Mouse (Mus musculus) kidney, postnatal 0 days (tissue): Measurements from ENCODE around the gene Acer3. TPM values are rescaled to one million over a fixed set of nuclear protein-coding genes. Genes with fewer than 3 reads are reported as not detected.

Source experiments
- ATAC-seq: fragments of 200-750 bp; cut with Nextera tagmentation; replicated peaks from 2 replicates; pipeline ENCODE4 v1.8.0; 2017; ENCODE audit warnings: low read depth, moderate number of reproducible peaks, moderate TSS enrichment, moderate library complexity; ENCODE audit not compliant: low FRiP score
- DNase-seq: peaks from one replicate; pipeline ENCODE4 v3.0.0-alpha.2; 2016; ENCODE audit warnings: low spot score
- H3K27ac ChIP-seq: fragments of 300-500 bp; sonication (generic); 2 replicates; pipeline ENCODE4 v1.5.1; 2014; ENCODE audit warnings: mild to moderate bottlenecking
- H3K27me3 ChIP-seq: fragments of 300-500 bp; sonication (generic); 2 replicates; pipeline ENCODE4 v1.6.1; 2014; ENCODE audit warnings: low read length, mixed read lengths; ENCODE audit not compliant: insufficient read depth
- H3K36me3 ChIP-seq: fragments of 300-500 bp; sonication (generic); 2 replicates; pipeline ENCODE4 v1.6.1; 2014; ENCODE audit warnings: low read length, mixed read lengths; ENCODE audit not compliant: insufficient read depth
- H3K4me1 ChIP-seq: fragments of 300-500 bp; sonication (generic); replicated peaks from 2 replicates; pipeline ENCODE4 v1.6.1; 2014; ENCODE audit warnings: antibody characterized with exemption, low read length, mixed read lengths; ENCODE audit not compliant: insufficient read depth
- H3K4me2 ChIP-seq: fragments of 300-500 bp; sonication (generic); 2 replicates; pipeline ENCODE4 v1.6.1; 2014; ENCODE audit warnings: mild to moderate bottlenecking, low read length, moderate library complexity, mixed read lengths
- H3K4me3 ChIP-seq: fragments of 300-500 bp; sonication (generic); replicated peaks from 2 replicates; pipeline ENCODE4 v1.5.1; 2014; ENCODE audit warnings: low read depth, low read length
- H3K9ac ChIP-seq: fragments of 300-500 bp; sonication (generic); 2 replicates; pipeline ENCODE4 v1.6.1; 2014; ENCODE audit warnings: low read depth, low read length
- H3K9me3 ChIP-seq: fragments of 300-500 bp; sonication (generic); replicated peaks from 2 replicates; pipeline ENCODE4 v1.6.1; 2016; ENCODE audit warnings: low read length, inconsistent platforms, mixed read lengths
- CTCF ChIP-seq: IDR thresholded peaks from 2 replicates; pipeline ENCODE4 v1.5.1; 2016; ENCODE audit warnings: antibody characterized with exemption, low read depth, mild to moderate bottlenecking, moderate library complexity
- WGBS: fragments of 180-500 bp; shearing (Covaris S2); extraction: QIAGEN DNeasy Blood & Tissue Kit; methylation state at CpG from one replicate; pipeline ENCODE4 v1.1.7; 2014; 5-methylcytosine and 5-hydroxymethylcytosine counted together
- polyA plus RNA-seq: library from polyadenylated mRNA; unstranded; fragments of >200 nt; fragmentation: Nextera tagmentation; extraction: Ambion mirVana; gene quantifications from 2 replicates; pipeline ENCODE4 v1.2.1, GENCODE M21; 2015

Gene Acer3
- polyA plus RNA-seq, 1 experiment from 2014 or later = 22.1 TPM

DNA sequence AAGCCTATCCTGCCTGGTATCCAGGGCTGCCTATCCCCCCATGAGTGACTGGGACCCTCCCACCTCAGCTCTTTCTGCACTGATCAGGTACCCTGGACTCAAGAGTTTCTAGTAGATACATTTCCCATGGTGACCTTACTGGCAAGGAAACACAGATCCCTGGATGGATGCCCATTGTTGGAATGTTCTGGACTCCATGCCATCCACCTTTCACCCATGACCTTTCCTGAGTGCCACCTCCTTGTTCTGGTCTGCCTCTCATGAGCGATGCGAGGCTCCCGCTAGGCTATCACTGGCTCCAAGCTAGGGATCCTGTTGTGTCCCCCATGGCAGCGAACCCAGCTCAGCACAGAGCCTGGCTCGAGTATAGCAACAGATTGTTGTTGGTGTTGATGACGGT lies 28.8 kb upstream of the Acer3 start:
- H3K9ac ChIP-seq = no peak overlapping the region
- 88% methylated on average over 6 of the region's 6 CpGs for WGBS
- H3K4me2 ChIP-seq = no peak overlapping the region
- no peaks in the 10 kb centered on the region for H3K9me3 ChIP-seq
- ATAC-seq = no peak
- no peak overlapping the region for H3K4me3 ChIP-seq
- DNase-seq = no peak
- no peak for TF ChIP-seq CTCF
- no peaks in the 10 kb centered on the region for H3K27me3 ChIP-seq
- 0 out of 2 replicates have a peak, but pooled peaks cover 8% of the 10 kb centered on the region for H3K36me3 ChIP-seq
- peaks cover 7% of the 10 kb centered on the region; the same call in 1 of the 2 replicates for H3K4me1 ChIP-seq
- H3K27ac ChIP-seq = no peak overlapping the region

DNA sequence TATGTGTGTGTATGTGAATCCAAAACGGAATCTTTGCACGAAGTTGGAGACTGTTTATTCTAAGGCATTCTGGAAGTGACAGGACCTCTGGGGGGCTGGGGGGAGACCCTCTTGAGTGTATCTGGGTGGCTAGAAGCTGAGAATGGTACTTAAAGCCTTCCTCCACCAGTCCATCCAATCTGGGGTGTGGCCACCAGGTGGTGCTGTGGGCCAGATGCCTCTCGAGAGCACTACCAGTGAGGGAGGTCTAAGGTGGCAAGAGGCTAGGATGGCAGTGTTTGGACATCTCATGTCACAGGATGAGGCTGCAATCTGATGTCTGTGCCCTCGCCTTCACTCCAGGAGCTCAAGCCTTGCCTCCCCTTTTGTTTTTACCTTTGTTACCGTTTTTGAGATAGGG lies 28.1 kb upstream of the Acer3 start:
- Histone ChIP-seq H3K36me3 (0 out of 2 replicates have a peak, but pooled peaks cover 8% of the 10 kb centered on the region), H3K27me3 (no peaks in the 10 kb centered on the region), H3K4me1 (no peaks in the 10 kb centered on the region), H3K4me2 (no peak overlapping the region), H3K9ac (no peak overlapping the region), H3K9me3 (no peaks in the 10 kb centered on the region), H3K27ac (no peak overlapping the region), H3K4me3 (no peak overlapping the region)
- peak; percentile 98 for TF ChIP-seq CTCF
- 21% methylated on average over 5 of the region's 5 CpGs for WGBS
- ATAC-seq (peak; percentile 52; the same call in 1 of the 2 replicates), DNase-seq (peak; percentile 84)

DNA sequence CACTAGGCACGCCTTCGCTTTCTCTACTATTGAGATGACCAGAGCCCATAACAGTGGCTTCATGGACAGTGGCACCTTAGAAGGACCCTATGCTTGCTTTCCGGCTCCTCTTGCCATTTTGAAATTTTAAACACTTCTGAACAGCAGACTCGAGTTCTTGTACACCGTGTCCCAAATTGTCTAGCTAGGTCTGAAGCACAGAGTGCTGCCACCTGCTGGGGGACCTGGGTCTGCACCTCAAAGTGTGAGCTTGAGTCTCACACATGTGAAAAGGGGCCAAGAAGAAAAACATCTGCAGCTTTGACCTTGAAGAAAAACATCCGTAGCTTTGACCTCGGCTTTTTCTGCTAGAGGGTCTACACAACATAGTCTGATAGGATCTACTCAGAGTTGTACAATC lies 27.0 kb upstream of the Acer3 start:
- Histone ChIP-seq H3K27me3 (no peaks in the 10 kb centered on the region), H3K4me1 (no peaks in the 10 kb centered on the region), H3K4me2 (no peak overlapping the region), H3K4me3 (no peak overlapping the region), H3K27ac (no peak overlapping the region), H3K36me3 (0 out of 2 replicates have a peak, but pooled peaks cover 8% of the 10 kb centered on the region), H3K9me3 (no peaks in the 10 kb centered on the region), H3K9ac (no peak overlapping the region)
- WGBS = 49% methylated on average over 7 of the region's 7 CpGs
- TF ChIP-seq CTCF = peak; percentile 84
- no peak for ATAC-seq
- peak; percentile 81 for DNase-seq

DNA sequence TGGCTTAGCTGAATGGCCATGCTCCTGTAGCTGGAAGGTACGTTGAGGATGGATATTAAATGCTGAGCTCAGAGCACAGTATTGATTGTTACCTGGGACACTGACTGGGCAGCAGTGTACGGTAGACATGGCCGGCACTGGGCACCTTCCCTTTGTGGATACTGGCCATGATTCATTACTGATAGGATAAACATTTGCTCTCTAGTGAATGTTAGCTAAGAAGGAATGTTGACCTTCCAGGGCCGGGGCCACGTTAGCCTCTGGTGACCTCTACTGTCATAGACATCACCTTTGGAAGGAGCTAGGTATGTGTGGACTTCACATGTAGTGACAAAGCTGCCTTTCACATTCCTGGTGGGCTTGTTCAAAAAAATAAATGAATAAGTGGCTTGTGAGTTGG lies 26.5 kb upstream of the Acer3 start:
- TF ChIP-seq CTCF = no peak
- Histone ChIP-seq H3K27ac (no peak overlapping the region), H3K4me2 (no peak overlapping the region), H3K4me3 (no peak overlapping the region), H3K4me1 (no peaks in the 10 kb centered on the region), H3K27me3 (no peaks in the 10 kb centered on the region), H3K9me3 (no peaks in the 10 kb centered on the region), H3K9ac (no peak overlapping the region), H3K36me3 (0 out of 2 replicates have a peak, but pooled peaks cover 8% of the 10 kb centered on the region)
- WGBS = 71% methylated on average over 5 of the region's 5 CpGs
- DNase-seq = no peak
- ATAC-seq = no peak

DNA sequence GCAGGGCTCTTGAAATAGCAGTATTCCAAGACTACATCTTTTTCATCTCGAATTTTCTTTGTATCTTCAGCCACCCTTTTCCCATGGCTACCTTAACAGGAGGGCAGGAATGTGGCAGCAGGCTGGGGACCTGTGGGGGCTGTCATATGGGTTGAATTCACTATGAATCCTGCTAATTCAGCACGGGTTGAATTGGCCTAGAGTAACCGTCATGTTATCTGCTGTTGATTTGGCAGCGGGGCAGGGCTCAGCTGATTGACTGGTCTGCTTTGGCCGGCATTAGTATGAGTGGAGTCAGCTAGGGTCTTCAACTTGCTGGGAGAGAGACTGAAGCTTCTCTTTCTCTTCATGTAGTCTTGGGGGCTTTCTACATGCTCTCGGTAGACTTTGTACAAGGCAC lies 24.0 kb upstream of the Acer3 start:
- no peak overlapping the region for H3K27ac ChIP-seq
- no peak for ATAC-seq
- H3K4me2 ChIP-seq = no peak overlapping the region
- WGBS = 63% methylated on average over 6 of the region's 6 CpGs
- H3K36me3 ChIP-seq = no peaks in the 10 kb centered on the region
- H3K4me1 ChIP-seq = 0 out of 2 replicates have a peak, but pooled peaks cover 2% of the 10 kb centered on the region
- no peak overlapping the region for H3K9ac ChIP-seq
- H3K27me3 ChIP-seq = no peaks in the 10 kb centered on the region
- no peak for TF ChIP-seq CTCF
- H3K4me3 ChIP-seq = no peak overlapping the region
- H3K9me3 ChIP-seq = no peaks in the 10 kb centered on the region
- no peak for DNase-seq

DNA sequence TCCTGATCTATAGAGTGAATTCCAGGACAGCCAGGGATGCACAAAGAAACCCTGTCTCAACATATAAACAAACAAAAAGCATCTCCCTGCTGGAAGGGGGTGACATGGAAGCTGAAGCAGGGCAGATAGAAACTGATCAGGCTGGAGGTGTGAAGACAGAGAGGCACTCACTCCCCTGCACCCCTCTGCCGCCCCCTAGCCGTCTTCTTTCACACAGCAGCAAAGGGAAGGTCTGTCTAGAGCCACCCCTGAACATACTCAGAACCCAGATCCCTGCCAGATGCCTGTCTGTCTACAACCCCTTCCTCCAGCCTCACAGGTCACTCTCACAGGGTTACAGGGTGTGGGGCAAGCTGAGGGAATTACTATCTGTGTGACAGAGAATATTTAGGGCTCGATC lies 23.4 kb upstream of the Acer3 start:
- Histone ChIP-seq H3K4me3 (no peak overlapping the region), H3K4me1 (0 out of 2 replicates have a peak, but pooled peaks cover 2% of the 10 kb centered on the region), H3K9ac (no peak overlapping the region), H3K27me3 (no peaks in the 10 kb centered on the region), H3K36me3 (no peaks in the 10 kb centered on the region), H3K4me2 (no peak overlapping the region), H3K9me3 (no peaks in the 10 kb centered on the region), H3K27ac (no peak overlapping the region)
- ATAC-seq (no peak), DNase-seq (no peak)
- WGBS = 20% methylated on average over 3 of the region's 3 CpGs
- peak; percentile 64 for TF ChIP-seq CTCF

DNA sequence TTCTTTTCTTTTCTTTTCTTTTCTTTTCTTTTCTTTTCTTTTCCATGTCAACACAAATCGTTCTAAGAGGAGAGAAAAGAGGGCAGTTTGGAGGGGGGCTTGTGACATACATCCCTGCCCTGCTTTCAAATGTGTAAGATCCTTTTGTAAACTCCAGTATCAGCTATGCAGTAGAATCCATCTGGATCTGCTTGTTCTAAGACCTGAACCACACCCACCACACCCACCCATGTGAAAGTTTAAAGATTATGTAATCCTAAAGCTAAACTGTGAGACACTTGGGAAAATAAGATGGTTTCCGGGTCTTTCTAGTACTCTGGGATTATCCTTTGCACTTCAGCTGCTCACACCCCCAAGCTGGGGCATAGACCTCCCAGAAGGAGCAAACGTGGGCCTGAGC lies 21.2 kb upstream of the Acer3 start:
- Histone ChIP-seq H3K4me1 (0 out of 2 replicates have a peak, but pooled peaks cover 2% of the 10 kb centered on the region), H3K9me3 (no peaks in the 10 kb centered on the region), H3K4me2 (no peak overlapping the region), H3K27ac (no peak overlapping the region), H3K36me3 (no peaks in the 10 kb centered on the region), H3K9ac (no peak overlapping the region), H3K4me3 (no peak overlapping the region), H3K27me3 (no peaks in the 10 kb centered on the region)
- no peak for ATAC-seq
- 56% methylated on average over 2 of the region's 3 CpGs for WGBS
- DNase-seq = no peak
- no peak for TF ChIP-seq CTCF
